Mouse (Mus musculus): Measurements from ENCODE around the gene Hoxa11.

DNA sequence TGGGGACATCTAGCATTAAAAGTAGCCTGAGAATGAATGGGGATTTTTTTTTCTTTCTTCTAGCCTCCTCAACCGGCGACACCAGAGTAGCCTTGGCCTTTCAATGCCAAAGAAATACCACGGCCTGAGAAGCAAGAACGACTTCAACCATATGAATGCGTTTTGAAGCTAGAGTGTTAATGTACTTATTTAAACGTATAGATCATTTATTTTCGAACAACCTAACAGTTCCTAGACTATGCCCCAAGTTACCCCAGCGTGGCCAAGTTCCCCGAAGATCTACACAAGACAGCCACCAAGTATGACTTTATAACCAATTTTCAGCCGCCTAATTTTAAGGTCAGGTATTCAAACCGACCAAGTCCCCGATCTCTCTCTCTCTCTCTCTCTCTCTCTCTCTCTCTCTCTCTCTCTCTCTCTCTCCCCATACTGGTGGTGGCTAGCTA, 24.7 kb downstream of the Hoxa11 start:
- no peak for TF ChIP-seq CTCF (IDR thresholded peaks at IDR 0.05; ENCODE audit: low read depth, low read length)
- no peak for TF ChIP-seq EP300 (IDR thresholded peaks at IDR 0.05; ENCODE audit: insufficient read depth, low read depth, low read length)
- TF ChIP-seq POLR2A (IDR thresholded peaks at IDR 0.05; ENCODE audit: insufficient read depth, low read length): no peak

Data from ES-Bruce4 (cell line).